Comparison of ENCODE assay signal across 8 mouse cellular contexts in genomic region chr14:61684473-61685230, GRCm38 (mm10).
DNase-seq lines count a peak whose midpoint lies in the region; ATAC-seq and TF ChIP-seq lines count a peak whose summit lies in the region.

No protein-coding gene starts in this region.

- TF ChIP-seq EP300 in CH12.LX (IDR thresholded peaks at IDR 0.05; ENCODE audit: low read length), result no peak

- H3K4me1 ChIP-seq in CH12.LX (ENCODE audit: control insufficient read depth in 1 of 2, insufficient read depth in 2 of 2), result peaks cover 8 to 37% of the 10 kb centered on the region in 2 experiments
- H3K4me1 ChIP-seq in forebrain, embryonic 14.5 days (ENCODE audit: control insufficient read depth, insufficient read depth, low read length), result peaks cover 25% of the 10 kb centered on the region
- H3K4me1 ChIP-seq in liver, embryonic 11.5 days (replicated peaks; ENCODE audit: control insufficient read depth, insufficient read depth, low read length), result peaks cover 22% of the 10 kb centered on the region

- no peak for TF ChIP-seq CTCF in CH12.LX (conservative IDR thresholded peaks at IDR 0.05 in 1 of 2, IDR thresholded peaks at IDR 0.05 in 1 of 2; ENCODE audit: low read depth in 2 of 2, low read length in 2 of 2)

- ATAC-seq in forebrain, embryonic 14.5 days, result no peak
- ATAC-seq in liver, embryonic 11.5 days (replicated peaks; ENCODE audit: low FRiP score), result no peak

- peak; percentile 41 for DNase-seq in embryo, embryonic 10 days (ENCODE audit: low spot score)
- no peak for DNase-seq in embryo, embryonic 10.5 days (ENCODE audit: low spot score)
- DNase-seq in CH12.LX (ENCODE audit: extremely low read depth), result peak; percentile 21
- no peak for DNase-seq in forebrain, embryonic 14.5 days (ENCODE audit: low spot score)
- DNase-seq in liver, embryonic 11.5 days (ENCODE audit: low spot score), result peak; percentile 55
- peak; percentile 43 to 72 for DNase-seq in spleen, postnatal 4 days (ENCODE audit: low spot score in 2 of 2)
- DNase-seq in c-Kit-positive CD71-positive TER-119-positive erythroid progenitor cells, embryonic 14.5 days (ENCODE audit: low spot score), result no peak
- DNase-seq in frontal cortex, postnatal 36 days (ENCODE audit: low spot score in 2 of 2), result no peak

- peak overlapping the region; percentile 85 for H3K9ac ChIP-seq in CH12.LX (ENCODE audit: insufficient read depth, low read depth)
- H3K9ac ChIP-seq in forebrain, embryonic 14.5 days (ENCODE audit: low read length), result 0 out of 2 replicates have a peak overlapping the region, but pooled peaks have one; percentile 4
- no peak overlapping the region for H3K9ac ChIP-seq in liver, embryonic 11.5 days (ENCODE audit: low read depth, low read length)

- dilution Hi-C loops in CH12.LX (cut with MboI; ENCODE audit: extremely low pct_ligation_motif_present, extremely low pct_unique_long_range_greater_than_20kb, low sequenced_read_pairs), result no loop called here

- no peaks in the 10 kb centered on the region for H3K79me2 ChIP-seq in CH12.LX (replicated peaks; ENCODE audit: control insufficient read depth, extremely low read depth, insufficient read depth, poor library complexity, severe bottlenecking)

- peaks cover 20% of the 10 kb centered on the region for H3K27me3 ChIP-seq in CH12.LX (replicated peaks)
- H3K27me3 ChIP-seq in forebrain, embryonic 14.5 days (replicated peaks; ENCODE audit: control insufficient read depth, insufficient read depth, low read length), result peaks cover 23% of the 10 kb centered on the region; the same call in 1 of the 2 replicates
- H3K27me3 ChIP-seq in liver, embryonic 11.5 days (replicated peaks; ENCODE audit: control insufficient read depth, insufficient read depth, low read length), result peaks cover 53% of the 10 kb centered on the region

- H3K4me2 ChIP-seq in CH12.LX (ENCODE audit: insufficient read depth, low read depth, poor library complexity, severe bottlenecking), result peak overlapping the region; percentile 74
- peak overlapping the region; percentile 36 for H3K4me2 ChIP-seq in forebrain, embryonic 14.5 days (ENCODE audit: low read length)
- peak overlapping the region; percentile 95 for H3K4me2 ChIP-seq in liver, embryonic 11.5 days

- no peak for TF ChIP-seq RAD21 in CH12.LX (IDR thresholded peaks at IDR 0.05; ENCODE audit: low read depth, low read length)

- H3K36me3 ChIP-seq in CH12.LX (replicated peaks in 1 of 2; ENCODE audit: control insufficient read depth in 1 of 2, insufficient read depth in 1 of 2, low read length in 1 of 2), result no peaks in the 10 kb centered on the region
- no peaks in the 10 kb centered on the region for H3K36me3 ChIP-seq in forebrain, embryonic 14.5 days (ENCODE audit: control insufficient read depth, insufficient read depth, low read length)
- no peaks in the 10 kb centered on the region for H3K36me3 ChIP-seq in liver, embryonic 11.5 days (ENCODE audit: control insufficient read depth, insufficient read depth, low read length)

- TF ChIP-seq POLR2A in CH12.LX (IDR thresholded peaks at IDR 0.05; ENCODE audit: low read depth, low read length), result no peak

- in situ Hi-C loops in CH12.LX (cut with MboI; ENCODE audit: low pct_ligation_motif_present, low pct_unique_long_range_greater_than_20kb, low sequenced_read_pairs), result loop anchor here (5.0 kb wide), 1 partner anchor 37 kb away; no protein-coding TSS in a partner anchor

- H3K4me3 ChIP-seq in CH12.LX (replicated peaks in 1 of 3; ENCODE audit: low read depth in 2 of 3, low read length in 2 of 3, poor library complexity in 1 of 3), result peak overlapping the region; percentile 26 to 68 (median 47)
- H3K4me3 ChIP-seq in forebrain, embryonic 14.5 days (ENCODE audit: low read depth, low read length), result 0 out of 2 replicates have a peak overlapping the region, but pooled peaks have one; percentile 2
- peak overlapping the region; percentile 85 for H3K4me3 ChIP-seq in liver, embryonic 11.5 days (ENCODE audit: low read depth, low read length)

- H3K27ac ChIP-seq in CH12.LX (ENCODE audit: insufficient read depth, low read depth), result peak overlapping the region; percentile 81
- H3K27ac ChIP-seq in forebrain, embryonic 14.5 days (ENCODE audit: low read depth, low read length), result no peak overlapping the region
- H3K27ac ChIP-seq in liver, embryonic 11.5 days (ENCODE audit: low read depth, low read length), result no peak overlapping the region

- H3K9me3 ChIP-seq in CH12.LX (replicated peaks; ENCODE audit: low read length), result peaks cover 8% of the 10 kb centered on the region
- H3K9me3 ChIP-seq in forebrain, embryonic 14.5 days (replicated peaks; ENCODE audit: control insufficient read depth, low read length), result no peaks in the 10 kb centered on the region
- H3K9me3 ChIP-seq in liver, embryonic 11.5 days (ENCODE audit: control insufficient read depth, low read length), result no peaks in the 10 kb centered on the region

- 37% methylated on average over 26 of the region's 26 CpGs for WGBS in forebrain, embryonic 14.5 days
- WGBS in liver, embryonic 11.5 days, result 11% methylated on average over 26 of the region's 26 CpGs

TF ChIP-seq in CH12.LX, 34 proteins besides CTCF, POLR2A, EP300 and RAD21:
- TF ChIP-seq ZC3H11A (IDR thresholded peaks at IDR 0.05; ENCODE audit: low read depth, low read length) (no peak), CHD1 (IDR thresholded peaks at IDR 0.05; ENCODE audit: low read depth, low read length) (peak; percentile 20; the same call in 1 of the 2 replicates), MAZ (IDR thresholded peaks at IDR 0.05; ENCODE audit: low read depth, low read length) (no peak), IRF4 (IDR thresholded peaks at IDR 0.05; ENCODE audit: low read depth, low read length) (no peak), USF1 (IDR thresholded peaks at IDR 0.05; ENCODE audit: low read depth, low read length) (no peak), CHD2 (IDR thresholded peaks at IDR 0.05; ENCODE audit: low read length) (peak; percentile 66; the same call in 1 of the 2 replicates), E2F4 (IDR thresholded peaks at IDR 0.05; ENCODE audit: insufficient replicate concordance, low read depth, low read length) (no peak), SIN3A (IDR thresholded peaks at IDR 0.05; ENCODE audit: low read length) (0 out of 2 replicates have a peak, but pooled peaks have one; percentile 14), MAFK (IDR thresholded peaks at IDR 0.05; ENCODE audit: insufficient replicate concordance, low read length) (no peak), ZMIZ1 (IDR thresholded peaks at IDR 0.05; ENCODE audit: low read depth, low read length) (no peak), TBP (conservative IDR thresholded peaks at IDR 0.05; ENCODE audit: low read depth, low read length) (no peak)

Comparison
In these comparisons a context has a peak if more than half of its experiments do, and no peak if none do; other contexts are left out.
1. DNase-seq: peak in embryo, embryonic 10 days (single experiment), CH12.LX (single experiment), liver, embryonic 11.5 days (single experiment) and spleen, postnatal 4 days (2 of 2); none in embryo, embryonic 10.5 days (single experiment), forebrain, embryonic 14.5 days (single experiment), c-Kit-positive CD71-positive TER-119-positive erythroid progenitor cells, embryonic 14.5 days (single experiment) and frontal cortex, postnatal 36 days (0 of 2).
2. H3K4me2 ChIP-seq: peak in every context shown above with its lines; median percentile 95 in liver, embryonic 11.5 days; 74 in CH12.LX; 36 in forebrain, embryonic 14.5 days.
3. H3K4me3 ChIP-seq: peak in every context shown above with its lines; median percentile 85 in liver, embryonic 11.5 days; 47 in CH12.LX; 2 in forebrain, embryonic 14.5 days.